Mouse (Mus musculus): ENCODE measurements at regions not wholly inside any gene's neighbourhood (a gene's known extent, or its start where the extent isn't known, plus 50 kb on each side); places are given as distances from the start of the nearest gene placed in this dataset.

GRCm38 (mm10) chr2:75029089-75029693 lies 203.6 kb downstream of the Mtx2 start:
- no peak overlapping the region for H3K4me3 ChIP-seq (ENCODE audit: low read depth, low read length)
- H3K27ac ChIP-seq (ENCODE audit: low read depth, low read length): no peak overlapping the region
- no peaks in the 10 kb centered on the region for H3K36me3 ChIP-seq (ENCODE audit: control insufficient read depth, insufficient read depth, low read length)
- H3K9ac ChIP-seq (ENCODE audit: low read length): no peak overlapping the region
- no peak for ATAC-seq (ENCODE audit: insufficient read depth, low FRiP score, low TSS enrichment)
- H3K9me3 ChIP-seq (ENCODE audit: control insufficient read depth, low read length): no peaks in the 10 kb centered on the region
- H3K27me3 ChIP-seq (ENCODE audit: control insufficient read depth, insufficient read depth, low read length): no peaks in the 10 kb centered on the region
- H3K4me2 ChIP-seq (ENCODE audit: low read depth): no peak overlapping the region
- no peak for DNase-seq (ENCODE audit: low spot score)
- no peaks in the 10 kb centered on the region; the same call in 1 of the 2 replicates for H3K4me1 ChIP-seq (ENCODE audit: control insufficient read depth, insufficient read depth, low read length)
- WGBS: 47% methylated on average over 8 of the region's 8 CpGs

GRCm38 (mm10) chr2:75034708-75035107 lies 209.1 kb downstream of the Mtx2 start:
- no peak overlapping the region for H3K4me2 ChIP-seq (ENCODE audit: low read depth)
- H3K9me3 ChIP-seq (ENCODE audit: control insufficient read depth, low read length): no peaks in the 10 kb centered on the region
- no peaks in the 10 kb centered on the region for H3K4me1 ChIP-seq (ENCODE audit: control insufficient read depth, insufficient read depth, low read length)
- no peak overlapping the region for H3K4me3 ChIP-seq (ENCODE audit: low read depth, low read length)
- no peak overlapping the region for H3K9ac ChIP-seq (ENCODE audit: low read length)
- no peak overlapping the region for H3K27ac ChIP-seq (ENCODE audit: low read depth, low read length)
- 72% methylated on average over 3 of the region's 3 CpGs for WGBS
- H3K36me3 ChIP-seq (ENCODE audit: control insufficient read depth, insufficient read depth, low read length): no peaks in the 10 kb centered on the region
- no peaks in the 10 kb centered on the region for H3K27me3 ChIP-seq (ENCODE audit: control insufficient read depth, insufficient read depth, low read length)
- no peak for ATAC-seq (ENCODE audit: insufficient read depth, low FRiP score, low TSS enrichment)
- no peak for DNase-seq (ENCODE audit: low spot score)

GRCm38 (mm10) chr2:75039066-75039465 lies 213.5 kb downstream of the Mtx2 start:
- 60% methylated on average over 3 of the region's 3 CpGs for WGBS
- Histone ChIP-seq H3K4me3 (ENCODE audit: low read depth, low read length) (no peak overlapping the region), H3K9me3 (ENCODE audit: control insufficient read depth, low read length) (no peaks in the 10 kb centered on the region), H3K9ac (ENCODE audit: low read length) (no peak overlapping the region), H3K4me1 (ENCODE audit: control insufficient read depth, insufficient read depth, low read length) (no peaks in the 10 kb centered on the region), H3K27me3 (ENCODE audit: control insufficient read depth, insufficient read depth, low read length) (no peaks in the 10 kb centered on the region), H3K27ac (ENCODE audit: low read depth, low read length) (no peak overlapping the region), H3K4me2 (ENCODE audit: low read depth) (no peak overlapping the region), H3K36me3 (ENCODE audit: control insufficient read depth, insufficient read depth, low read length) (no peaks in the 10 kb centered on the region)
- DNase-seq (ENCODE audit: low spot score): no peak
- no peak for ATAC-seq (ENCODE audit: insufficient read depth, low FRiP score, low TSS enrichment)

GRCm38 (mm10) chr2:75046892-75047291 lies 221.3 kb downstream of the Mtx2 start:
- Histone ChIP-seq H3K4me3 (ENCODE audit: low read depth, low read length) (no peak overlapping the region), H3K27ac (ENCODE audit: low read depth, low read length) (no peak overlapping the region), H3K9ac (ENCODE audit: low read length) (no peak overlapping the region), H3K9me3 (ENCODE audit: control insufficient read depth, low read length) (no peaks in the 10 kb centered on the region), H3K4me1 (ENCODE audit: control insufficient read depth, insufficient read depth, low read length) (no peaks in the 10 kb centered on the region), H3K27me3 (ENCODE audit: control insufficient read depth, insufficient read depth, low read length) (no peaks in the 10 kb centered on the region), H3K4me2 (ENCODE audit: low read depth) (no peak overlapping the region), H3K36me3 (ENCODE audit: control insufficient read depth, insufficient read depth, low read length) (no peaks in the 10 kb centered on the region)
- no peak for ATAC-seq (ENCODE audit: insufficient read depth, low FRiP score, low TSS enrichment)
- DNase-seq (ENCODE audit: low spot score): no peak
- WGBS: 81% methylated on average over 6 of the region's 6 CpGs

- H3K4me2 ChIP-seq (ENCODE audit: low read depth): no peak overlapping the region
- H3K4me1 ChIP-seq (ENCODE audit: control insufficient read depth, insufficient read depth, low read length): no peaks in the 10 kb centered on the region
- no peak for DNase-seq (ENCODE audit: low spot score)
- H3K27me3 ChIP-seq (ENCODE audit: control insufficient read depth, insufficient read depth, low read length): no peaks in the 10 kb centered on the region
- H3K36me3 ChIP-seq (ENCODE audit: control insufficient read depth, insufficient read depth, low read length): no peaks in the 10 kb centered on the region
- H3K4me3 ChIP-seq (ENCODE audit: low read depth, low read length): no peak overlapping the region
- ATAC-seq (ENCODE audit: insufficient read depth, low FRiP score, low TSS enrichment): no peak
- H3K9ac ChIP-seq (ENCODE audit: low read length): no peak overlapping the region
- H3K9me3 ChIP-seq (ENCODE audit: control insufficient read depth, low read length): no peaks in the 10 kb centered on the region
- 38% methylated on average over 6 of the region's 6 CpGs for WGBS
- H3K27ac ChIP-seq (ENCODE audit: low read depth, low read length): no peak overlapping the region
These were observed 222.5 kb downstream of the Mtx2 start for GRCm38 (mm10) chr2:75048071-75048470.

- WGBS: 19% methylated on average over 14 of the region's 14 CpGs
- peak; percentile 69 for ATAC-seq (ENCODE audit: insufficient read depth, low FRiP score, low TSS enrichment)
- Histone ChIP-seq H3K36me3 (ENCODE audit: control insufficient read depth, insufficient read depth, low read length) (no peaks in the 10 kb centered on the region), H3K4me1 (ENCODE audit: control insufficient read depth, insufficient read depth, low read length) (peaks cover 4% of the 10 kb centered on the region; the same call in 1 of the 2 replicates), H3K9ac (ENCODE audit: low read length) (peak overlapping the region; percentile 62), H3K27me3 (ENCODE audit: control insufficient read depth, insufficient read depth, low read length) (no peaks in the 10 kb centered on the region), H3K9me3 (ENCODE audit: control insufficient read depth, low read length) (no peaks in the 10 kb centered on the region), H3K4me3 (ENCODE audit: low read depth, low read length) (peak overlapping the region; percentile 27), H3K27ac (ENCODE audit: low read depth, low read length) (peak overlapping the region; percentile 77), H3K4me2 (ENCODE audit: low read depth) (peak overlapping the region; percentile 67)
- peak; percentile 67 for DNase-seq (ENCODE audit: low spot score)
These were observed 229.0 kb downstream of the Mtx2 start for GRCm38 (mm10) chr2:75054474-75055186.

GRCm38 (mm10) chr2:75055187-75055543 lies 229.6 kb downstream of the Mtx2 start:
- H3K4me3 ChIP-seq (ENCODE audit: low read depth, low read length): peak overlapping the region; percentile 27

GRCm38 (mm10) chr2:75061009-75061408 lies 235.4 kb downstream of the Mtx2 start:
- DNase-seq (ENCODE audit: low spot score): no peak
- no peak for ATAC-seq (ENCODE audit: insufficient read depth, low FRiP score, low TSS enrichment)
- Histone ChIP-seq H3K36me3 (ENCODE audit: control insufficient read depth, insufficient read depth, low read length) (no peaks in the 10 kb centered on the region), H3K27me3 (ENCODE audit: control insufficient read depth, insufficient read depth, low read length) (no peaks in the 10 kb centered on the region), H3K4me3 (ENCODE audit: low read depth, low read length) (no peak overlapping the region), H3K4me1 (ENCODE audit: control insufficient read depth, insufficient read depth, low read length) (peaks cover 10% of the 10 kb centered on the region), H3K9ac (ENCODE audit: low read length) (no peak overlapping the region), H3K9me3 (ENCODE audit: control insufficient read depth, low read length) (no peaks in the 10 kb centered on the region), H3K27ac (ENCODE audit: low read depth, low read length) (no peak overlapping the region), H3K4me2 (ENCODE audit: low read depth) (no peak overlapping the region)
- WGBS: 34% methylated on average over 7 of the region's 7 CpGs

More at GRCm38 (mm10) chr2:75055187-75055543, 229.6 kb downstream of the Mtx2 start:
- Histone ChIP-seq H3K9me3 (ENCODE audit: control insufficient read depth, low read length) (no peaks in the 10 kb centered on the region), H3K4me1 (ENCODE audit: control insufficient read depth, insufficient read depth, low read length) (peaks cover 4% of the 10 kb centered on the region; the same call in 1 of the 2 replicates), H3K27ac (ENCODE audit: low read depth, low read length) (no peak overlapping the region; the same call in 1 of the 2 replicates), H3K27me3 (ENCODE audit: control insufficient read depth, insufficient read depth, low read length) (no peaks in the 10 kb centered on the region), H3K9ac (ENCODE audit: low read length) (peak overlapping the region; percentile 62), H3K4me2 (ENCODE audit: low read depth) (peak overlapping the region; percentile 67), H3K36me3 (ENCODE audit: control insufficient read depth, insufficient read depth, low read length) (no peaks in the 10 kb centered on the region)
- DNase-seq (ENCODE audit: low spot score) (peak; percentile 74), ATAC-seq (ENCODE audit: insufficient read depth, low FRiP score, low TSS enrichment) (no peak)
- 2% methylated on average over 6 of the region's 6 CpGs for WGBS
